Comparison of ENCODE assay signal across 15 mouse cellular contexts in the genomic region with DNA sequence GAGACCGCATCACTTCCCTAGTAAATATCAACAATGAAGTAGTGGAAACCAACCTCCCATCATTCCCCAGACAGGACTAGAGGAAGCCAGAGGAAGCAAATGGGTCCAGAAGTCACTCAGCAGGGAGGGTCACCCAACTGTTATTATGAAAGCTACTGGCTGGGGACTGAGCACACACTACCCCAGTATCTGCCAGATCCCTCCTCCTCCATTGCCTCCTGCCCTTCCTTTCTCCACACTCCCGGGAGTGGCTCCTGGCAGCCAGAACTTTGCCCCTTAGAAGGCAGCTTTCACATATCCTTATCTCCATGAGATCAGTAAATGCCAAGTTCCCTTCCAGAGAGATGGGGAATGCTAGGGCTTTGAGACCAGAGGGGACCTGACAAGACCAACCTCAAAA.
"Had no signal": no experiment of that assay in that cellular context is flagged by ENCODE, and none has a peak within 500 bp of the region (broad histone marks: within the 10 kb centered on the region; RNA-seq: fewer than 3 reads in every experiment).

No protein-coding gene starts in this region.

- H3K36me3 ChIP-seq: midbrain, embryonic 10.5 days; midbrain, embryonic 12.5 days; neural tube, embryonic 13.5 days; neural tube, embryonic 15.5 days had no signal

- DNase-seq: lung, adult 18-20 months; lung, embryonic 14.5 days; lung, postnatal 10 days; midbrain, embryonic 14.5 days; right cerebral cortex, postnatal 14 days; spleen, adult 18-20 months; thymus, adult 2 months; thymus, postnatal 25 days; thymus, postnatal 4 days had no signal

- H3K9me3 ChIP-seq: midbrain, embryonic 10.5 days; midbrain, embryonic 12.5 days; neural tube, embryonic 13.5 days; neural tube, embryonic 15.5 days had no signal

- ATAC-seq: midbrain, embryonic 16.5 days had no signal

- H3K4me2 ChIP-seq: lung, embryonic 14.5 days; midbrain, embryonic 12.5 days; neural tube, embryonic 13.5 days; neural tube, embryonic 15.5 days had no signal

- H3K4me3 ChIP-seq: midbrain, embryonic 10.5 days; midbrain, embryonic 12.5 days; myocyte; neural tube, embryonic 13.5 days; neural tube, embryonic 15.5 days had no signal

- H3K9ac ChIP-seq: lung, embryonic 14.5 days; midbrain, embryonic 12.5 days; neural tube, embryonic 13.5 days; neural tube, embryonic 15.5 days had no signal

- H3K27ac ChIP-seq: midbrain, embryonic 10.5 days; midbrain, embryonic 12.5 days; neural tube, embryonic 13.5 days; neural tube, embryonic 15.5 days had no signal
